Mouse (Mus musculus) MEL (cell line): Measurements from ENCODE around the gene Tnnt1. TPM values are rescaled to one million over a fixed set of nuclear protein-coding genes. Genes with fewer than 3 reads are reported as not detected.
A peak's percentile ranks its signal among the peaks of the same experiment; 100 is the strongest.

Experiments
- DNase-seq: peaks from one replicate; pipeline ENCODE4 v3.0.0; 2011; ENCODE audit warnings: low read depth, low spot score
- H3K27ac ChIP-seq: 2 replicates; pipeline ENCODE4 v1.5.1; 2012; ENCODE audit warnings: low read depth, mild to moderate bottlenecking, control low read depth, low read length, moderate library complexity; ENCODE audit not compliant: control insufficient read depth
- H3K27me3 ChIP-seq, 2 experiments: fragments of 150-350 bp in 1 of 2; sonication (generic) in 1 of 2; 2 replicates each; pipeline ENCODE4 v1.6.1; 2012; ENCODE audit warnings: low read length in 2 of 2, mild to moderate bottlenecking in 2 of 2, improper control_type of control experiment in 1 of 2, moderate library complexity in 1 of 2; ENCODE audit not compliant: insufficient read depth in 2 of 2, control insufficient read depth in 1 of 2
- H3K36me3 ChIP-seq, 2 experiments: 2 replicates each; pipeline ENCODE4 v1.6.1; 2012 to 2014; ENCODE audit warnings: low read length in 2 of 2, improper control_type of control experiment in 1 of 2, inconsistent platforms in 1 of 2, mild to moderate bottlenecking in 1 of 2; ENCODE audit not compliant: insufficient read depth in 2 of 2, control insufficient read depth in 1 of 2
- H3K4me1 ChIP-seq, 2 experiments: fragments of 150-350 bp in 1 of 2; sonication (generic) in 1 of 2; 2 replicates each; pipeline ENCODE4 v1.6.1; 2012; ENCODE audit warnings: low read length in 2 of 2, improper control_type of control experiment in 1 of 2, mild to moderate bottlenecking in 1 of 2; ENCODE audit not compliant: insufficient read depth in 2 of 2, control insufficient read depth in 1 of 2
- H3K4me3 ChIP-seq, 2 experiments: fragments of 150-350 bp in 1 of 2; sonication (generic) in 1 of 2; 2 replicates each; pipeline ENCODE4 v1.5.1; 2012; ENCODE audit warnings: low read depth in 2 of 2, low read length in 2 of 2, mild to moderate bottlenecking in 2 of 2, moderate library complexity in 2 of 2, control low read depth in 1 of 2, improper control_type of control experiment in 1 of 2; ENCODE audit not compliant: control insufficient read depth in 1 of 2, insufficient read depth in 1 of 2
- H3K79me2 ChIP-seq: 2 replicates; pipeline ENCODE4 v1.6.1; 2012; ENCODE audit warnings: mild to moderate bottlenecking, low read length, moderate library complexity; ENCODE audit not compliant: control insufficient read depth, poor library complexity, insufficient read depth
- H3K9ac ChIP-seq: 2 replicates; pipeline ENCODE4 v1.6.1; 2012; ENCODE audit warnings: low read depth, mild to moderate bottlenecking, control low read depth, low read length, moderate library complexity; ENCODE audit not compliant: control insufficient read depth, poor library complexity, severe bottlenecking
- H3K9me3 ChIP-seq: fragments of 150-350 bp; sonication (generic); replicated peaks from 2 replicates; pipeline ENCODE4 v1.6.1; 2012; ENCODE audit warnings: mild to moderate bottlenecking, low read length, improper control_type of control experiment, moderate library complexity; ENCODE audit not compliant: insufficient read depth
- CHD1 ChIP-seq: IDR thresholded peaks from 2 replicates; pipeline ENCODE4 v1.6.1; 2012; ENCODE audit warnings: low read depth, mild to moderate bottlenecking, inconsistent platforms, low read length, improper control_type of control experiment
- CHD2 ChIP-seq: IDR thresholded peaks from 2 replicates; pipeline ENCODE4 v1.6.1; 2011; ENCODE audit warnings: low read length, improper control_type of control experiment
- CTCF ChIP-seq, 3 experiments: IDR thresholded peaks in 2 of 3; conservative IDR thresholded peaks in 1 of 3; 2 replicates each; pipeline ENCODE4 v1.5.1; 2011 to 2012; ENCODE audit warnings: low read length in 3 of 3, low read depth in 2 of 3, mild to moderate bottlenecking in 2 of 3, improper control_type of control experiment in 1 of 3, inconsistent platforms in 1 of 3, mixed read lengths in 1 of 3, moderate library complexity in 1 of 3; ENCODE audit not compliant: control insufficient read depth in 1 of 3, insufficient read depth in 1 of 3, poor library complexity in 1 of 3, severe bottlenecking in 1 of 3
- E2F4 ChIP-seq: IDR thresholded peaks from 2 replicates; pipeline ENCODE4 v1.6.1; 2011; ENCODE audit warnings: low read depth, low read length, improper control_type of control experiment, borderline replicate concordance
- ELF1 ChIP-seq: IDR thresholded peaks from 2 replicates; pipeline ENCODE4 v1.6.1; 2014; ENCODE audit warnings: low read depth, mild to moderate bottlenecking, inconsistent platforms, low read length, improper control_type of control experiment, moderate library complexity
- GABPA ChIP-seq: IDR thresholded peaks from 2 replicates; pipeline ENCODE4 v1.6.1; 2012; ENCODE audit warnings: low read depth, mild to moderate bottlenecking, inconsistent platforms, low read length, improper control_type of control experiment, moderate library complexity
- GATA1 ChIP-seq: IDR thresholded peaks from 2 replicates; pipeline ENCODE4 v1.6.1; 2011; ENCODE audit warnings: low read depth, low read length, improper control_type of control experiment
- KAT2A ChIP-seq: conservative IDR thresholded peaks from 2 replicates; pipeline ENCODE4 v1.6.1; 2012; ENCODE audit warnings: low read depth, low read length, improper control_type of control experiment, inconsistent platforms
- MAFK ChIP-seq: IDR thresholded peaks from 2 replicates; pipeline ENCODE4 v1.6.1; 2011; ENCODE audit warnings: low read depth, mild to moderate bottlenecking, low read length, improper control_type of control experiment, borderline replicate concordance
- MAX ChIP-seq: IDR thresholded peaks from 2 replicates; pipeline ENCODE4 v1.6.1; 2011; ENCODE audit warnings: low read length, improper control_type of control experiment
- MXI1 ChIP-seq: IDR thresholded peaks from 2 replicates; pipeline ENCODE4 v1.6.1; 2011; ENCODE audit warnings: mild to moderate bottlenecking, low read depth, low read length, improper control_type of control experiment
- MYC ChIP-seq: IDR thresholded peaks from 2 replicates; pipeline ENCODE4 v1.6.1; 2011; ENCODE audit warnings: low read depth, mild to moderate bottlenecking, low read length, improper control_type of control experiment, moderate library complexity
- POLR2AphosphoS2 ChIP-seq: IDR thresholded peaks from 2 replicates; pipeline ENCODE4 v1.6.1; 2011; ENCODE audit warnings: low read length, improper control_type of control experiment
- POLR2AphosphoS5 ChIP-seq: IDR thresholded peaks from 2 replicates; pipeline ENCODE4 v1.6.1; 2012; ENCODE audit warnings: low read depth, borderline replicate concordance, mild to moderate bottlenecking, inconsistent platforms, low read length, moderate library complexity, mixed read lengths
- RAD21 ChIP-seq: IDR thresholded peaks from 2 replicates; pipeline ENCODE4 v1.6.1; 2011; ENCODE audit warnings: mild to moderate bottlenecking, low read depth, low read length, improper control_type of control experiment
- SIN3A ChIP-seq: IDR thresholded peaks from 2 replicates; pipeline ENCODE4 v1.6.1; 2012; ENCODE audit warnings: low read length, improper control_type of control experiment, inconsistent platforms
- SMC3 ChIP-seq: IDR thresholded peaks from 2 replicates; pipeline ENCODE4 v1.6.1; 2011; ENCODE audit warnings: low read depth, low read length, improper control_type of control experiment
- TAL1 ChIP-seq: IDR thresholded peaks from 2 replicates; pipeline ENCODE4 v1.6.1; 2012; ENCODE audit warnings: mild to moderate bottlenecking, inconsistent platforms, low read length, moderate library complexity, mixed read lengths
- TBP ChIP-seq: IDR thresholded peaks from 2 replicates; pipeline ENCODE4 v1.8.0; 2011; ENCODE audit warnings: low read depth, low read length, improper control_type of control experiment
- ZC3H11A ChIP-seq: IDR thresholded peaks from 2 replicates; pipeline ENCODE4 v1.6.1; 2012; ENCODE audit warnings: low read depth, mild to moderate bottlenecking, inconsistent platforms, low read length, improper control_type of control experiment
- ZMIZ1 ChIP-seq: IDR thresholded peaks from 2 replicates; pipeline ENCODE4 v1.6.1; 2012; ENCODE audit warnings: low read depth, mild to moderate bottlenecking, inconsistent platforms, low read length, improper control_type of control experiment, moderate library complexity
- ZNF384 ChIP-seq: IDR thresholded peaks from 2 replicates; pipeline ENCODE4 v1.6.1; 2012; ENCODE audit warnings: low read depth, mild to moderate bottlenecking, inconsistent platforms, low read length, improper control_type of control experiment
- polyA plus RNA-seq, 2 experiments: library from polyadenylated mRNA; stranded (reverse) in 1 of 2; unstranded in 1 of 2; fragments of >175 nt in 1 of 2; fragments of >200 nt in 1 of 2; gene quantifications; 2 replicates each; pipeline versions ENCODE4 v1.2.1 to v1.2.4; 2012; ENCODE audit warnings: low replicate concordance in 2 of 2, low read depth in 1 of 2; ENCODE audit not compliant: insufficient read length in 2 of 2, insufficient read depth in 1 of 2, missing spikeins in 1 of 2
- total RNA-seq: library from RNA; depleted of rRNA; stranded (reverse); fragments of 300-350 nt; gene quantifications from 2 replicates; pipeline ENCODE4 v1.2.3, GENCODE M21; 2012

Tnnt1 gene
- total and polyA plus RNA-seq, 3 experiments: 5.0 to 16.4 TPM; not detected in 1

DNA sequence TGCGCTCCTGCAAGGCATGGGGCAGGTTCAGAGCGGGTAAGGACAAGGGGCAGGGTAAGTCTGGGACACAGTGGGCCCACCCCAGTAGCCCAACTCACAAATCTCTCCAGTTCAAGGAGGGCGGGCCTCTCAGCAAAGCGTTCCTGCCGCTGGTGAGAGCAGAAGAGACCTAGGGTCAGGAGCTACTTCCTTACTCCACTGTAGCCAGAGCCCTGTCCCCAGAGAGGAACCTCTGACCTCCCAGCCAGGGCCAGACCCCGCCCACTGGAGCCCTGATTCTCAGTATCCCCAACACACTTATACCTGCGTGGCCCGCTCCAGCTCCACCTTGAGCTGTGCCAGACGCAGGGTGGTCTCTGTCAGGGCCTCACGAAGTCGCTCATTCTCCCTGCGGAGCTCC is 33.9 kb downstream of the Tnnt1 start:
- H3K36me3 ChIP-seq: no peaks in the 10 kb centered on the region; a peak in 1 of 4 replicates
- no peak for DNase-seq
- no peak for TF ChIP-seq MAX
- TF ChIP-seq CHD1: no peak
- no peak for TF ChIP-seq GATA1
- TF ChIP-seq ELF1: no peak
- no peak for TF ChIP-seq POLR2AphosphoS2
- no peak for TF ChIP-seq RAD21
- TF ChIP-seq MXI1: no peak
- H3K27me3 ChIP-seq: no peaks in the 10 kb centered on the region
- no peak overlapping the region for H3K9ac ChIP-seq
- no peaks in the 10 kb centered on the region for H3K9me3 ChIP-seq
- H3K27ac ChIP-seq: no peak overlapping the region
- H3K4me1 ChIP-seq: no peaks in the 10 kb centered on the region
- no peaks in the 10 kb centered on the region for H3K79me2 ChIP-seq
- H3K4me3 ChIP-seq: no peak overlapping the region

DNA sequence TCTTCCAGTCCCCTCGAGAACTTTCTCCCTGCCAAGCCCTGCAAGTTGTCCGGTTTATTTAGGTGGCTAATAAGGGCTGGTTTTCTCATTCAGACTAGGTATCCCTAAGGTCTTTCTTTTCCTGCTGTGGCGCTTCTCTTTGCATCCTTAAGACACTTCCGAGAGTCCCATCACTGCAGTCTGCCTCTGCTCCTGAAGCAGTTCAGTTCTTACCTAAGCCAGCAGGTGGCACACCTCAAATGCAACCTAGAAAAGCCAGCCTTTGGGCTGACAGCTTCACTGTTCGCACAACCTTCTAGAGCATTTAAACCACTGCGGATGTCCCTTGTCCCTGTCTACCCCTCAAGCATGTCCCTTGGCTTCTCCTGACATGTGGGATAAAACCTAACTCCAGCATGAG is 36.5 kb downstream of the Tnnt1 start:
- no peak overlapping the region for H3K4me3 ChIP-seq
- no peak overlapping the region for H3K9ac ChIP-seq
- no peaks in the 10 kb centered on the region for H3K79me2 ChIP-seq
- peak; percentile 58 for DNase-seq
- H3K9me3 ChIP-seq: no peaks in the 10 kb centered on the region
- H3K27me3 ChIP-seq: no peaks in the 10 kb centered on the region
- no peaks in the 10 kb centered on the region for H3K36me3 ChIP-seq
- H3K27ac ChIP-seq: no peak overlapping the region
- TF ChIP-seq GABPA (no peak), RAD21 (peak; percentile 34), TBP (no peak), SMC3 (peak; percentile 76), CTCF (IDR thresholded peaks at IDR 0.05 in 2 of 3, conservative IDR thresholded peaks at IDR 0.05 in 1 of 3; ENCODE audit: control insufficient read depth in 1 of 3, insufficient read depth in 1 of 3, low read depth in 2 of 3, low read length in 3 of 3, poor library complexity in 1 of 3, severe bottlenecking in 1 of 3) (peak; percentile 47 to 65 (median 55)), ZC3H11A (peak; percentile 31; the same call in 1 of the 2 replicates), KAT2A (no peak), CHD2 (no peak), MAFK (no peak)
- H3K4me1 ChIP-seq: no peaks in the 10 kb centered on the region

- no peak overlapping the region for H3K9ac ChIP-seq
- H3K9me3 ChIP-seq: no peaks in the 10 kb centered on the region
- H3K79me2 ChIP-seq: no peaks in the 10 kb centered on the region
- H3K36me3 ChIP-seq: no peaks in the 10 kb centered on the region
- H3K27me3 ChIP-seq: no peaks in the 10 kb centered on the region
- TF ChIP-seq GABPA (no peak), RAD21 (no peak), MYC (no peak), TAL1 (no peak), SIN3A (no peak), POLR2AphosphoS5 (no peak), CHD1 (no peak), GATA1 (no peak), E2F4 (no peak), MAX (no peak), ZNF384 (no peak), ZMIZ1 (no peak), MAFK (no peak)
- H3K4me1 ChIP-seq: no peaks in the 10 kb centered on the region
- H3K27ac ChIP-seq: no peak overlapping the region
- H3K4me3 ChIP-seq: no peak overlapping the region
- no peak for DNase-seq
These were observed 37.3 kb downstream of the Tnnt1 start for GRCm38 (mm10) chr7:4478796-4479291.
